14 mouse cellular contexts compared by ENCODE assay signal in the genomic region with DNA sequence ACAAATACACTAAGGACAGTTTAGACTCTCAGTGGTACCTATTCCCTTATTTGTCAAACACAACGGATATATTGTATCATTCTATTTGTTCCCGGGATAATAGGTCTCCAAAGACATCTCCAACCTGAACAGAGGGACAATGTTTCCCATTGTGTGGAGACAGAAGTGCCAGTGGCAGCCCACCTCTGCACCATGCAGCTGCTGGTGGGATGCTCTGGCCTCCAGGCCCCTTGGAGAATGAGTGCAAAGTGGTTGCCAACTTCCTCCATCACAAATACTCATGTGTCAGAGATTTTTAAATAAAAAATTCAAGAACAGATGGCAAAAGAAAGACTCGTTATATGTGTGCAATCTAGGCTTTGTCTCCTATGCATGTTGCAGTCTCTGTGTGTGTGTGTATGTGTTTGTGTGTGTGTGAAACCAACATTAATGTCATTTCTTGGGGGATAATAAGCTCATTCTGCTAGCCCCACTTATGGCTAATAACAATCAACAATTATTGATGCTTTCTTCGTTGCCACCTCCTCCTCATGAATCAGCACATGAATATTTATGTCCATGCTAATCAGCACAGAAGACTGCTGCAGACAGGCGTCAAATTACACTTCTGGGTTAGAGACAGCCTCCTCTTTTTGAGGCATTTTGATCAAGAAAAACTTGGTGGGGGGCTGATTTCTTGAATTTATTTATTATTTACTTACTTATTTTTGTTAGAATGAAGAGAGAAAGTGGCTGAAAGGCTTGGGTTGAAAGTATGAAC. TPM values are rescaled to one million over a fixed set of nuclear protein-coding genes. Genes with fewer than 3 reads are reported as not detected.
DNase-seq lines count a peak whose midpoint lies in the region; ATAC-seq lines count a peak whose summit lies in the region.
"Had no signal": no experiment of that assay in that cellular context is flagged by ENCODE, and none has a peak within 500 bp of the region (broad histone marks: within the 10 kb centered on the region; RNA-seq: fewer than 3 reads in every experiment).

No protein-coding gene starts in this region.

- H3K9me3 ChIP-seq in neural tube, embryonic 13.5 days: no peaks in the 10 kb centered on the region
- H3K9me3 ChIP-seq in neural tube, embryonic 15.5 days (replicated peaks): no peaks in the 10 kb centered on the region
- no peaks in the 10 kb centered on the region for H3K9me3 ChIP-seq in forebrain, embryonic 13.5 days (replicated peaks)
- H3K9me3 ChIP-seq in hindbrain, embryonic 14.5 days (ENCODE audit: control insufficient read depth, low read length): no peaks in the 10 kb centered on the region
- H3K9me3 ChIP-seq: intestine, embryonic 15.5 days; limb, embryonic 15.5 days had no signal

- H3K4me2 ChIP-seq in neural tube, embryonic 13.5 days: no peak overlapping the region
- H3K4me2 ChIP-seq in neural tube, embryonic 15.5 days: no peak overlapping the region
- H3K4me2 ChIP-seq in forebrain, embryonic 13.5 days: no peak overlapping the region
- H3K4me2 ChIP-seq in hindbrain, embryonic 14.5 days (replicated peaks): no peak overlapping the region
- H3K4me2 ChIP-seq: intestine, embryonic 15.5 days; limb, embryonic 15.5 days had no signal

- ATAC-seq in neural tube, embryonic 13.5 days (ENCODE audit: low read depth): no peak
- ATAC-seq in neural tube, embryonic 15.5 days (ENCODE audit: low FRiP score): no peak
- peak; percentile 84 for ATAC-seq in forebrain, embryonic 13.5 days
- no peak; the same call in 1 of the 2 replicates for ATAC-seq in hindbrain, embryonic 14.5 days (ENCODE audit: low FRiP score)
- ATAC-seq: intestine, embryonic 15.5 days had no signal

- H3K4me3 ChIP-seq in neural tube, embryonic 13.5 days: no peak overlapping the region
- H3K4me3 ChIP-seq in neural tube, embryonic 15.5 days (replicated peaks): no peak overlapping the region
- H3K4me3 ChIP-seq in forebrain, embryonic 13.5 days: no peak overlapping the region
- no peak overlapping the region for H3K4me3 ChIP-seq in hindbrain, embryonic 14.5 days (replicated peaks; ENCODE audit: low read length)
- H3K4me3 ChIP-seq: gastrocnemius, adult 2 months; intestine, embryonic 15.5 days; limb, embryonic 15.5 days had no signal

- H3K27me3 ChIP-seq in neural tube, embryonic 13.5 days: no peaks in the 10 kb centered on the region
- H3K27me3 ChIP-seq in neural tube, embryonic 15.5 days (replicated peaks): no peaks in the 10 kb centered on the region
- no peaks in the 10 kb centered on the region for H3K27me3 ChIP-seq in forebrain, embryonic 13.5 days
- H3K27me3 ChIP-seq in hindbrain, embryonic 14.5 days (ENCODE audit: control insufficient read depth, insufficient read depth, low read length): no peaks in the 10 kb centered on the region
- H3K27me3 ChIP-seq: intestine, embryonic 15.5 days; limb, embryonic 15.5 days had no signal

- H3K27ac ChIP-seq in neural tube, embryonic 13.5 days (replicated peaks): peak overlapping the region; percentile 70
- H3K27ac ChIP-seq in neural tube, embryonic 15.5 days (replicated peaks): no peak overlapping the region
- peak overlapping the region; percentile 88 for H3K27ac ChIP-seq in forebrain, embryonic 13.5 days
- H3K27ac ChIP-seq in hindbrain, embryonic 14.5 days: peak overlapping the region; percentile 69
- H3K27ac ChIP-seq: gastrocnemius, adult 2 months; intestine, embryonic 15.5 days; limb, embryonic 15.5 days had no signal

- H3K9ac ChIP-seq in neural tube, embryonic 13.5 days: no peak overlapping the region
- H3K9ac ChIP-seq in neural tube, embryonic 15.5 days (replicated peaks): no peak overlapping the region
- H3K9ac ChIP-seq in forebrain, embryonic 13.5 days: no peak overlapping the region
- no peak overlapping the region for H3K9ac ChIP-seq in hindbrain, embryonic 14.5 days
- H3K9ac ChIP-seq: intestine, embryonic 15.5 days; limb, embryonic 15.5 days had no signal

- H3K36me3 ChIP-seq in neural tube, embryonic 13.5 days: no peaks in the 10 kb centered on the region
- H3K36me3 ChIP-seq in neural tube, embryonic 15.5 days: no peaks in the 10 kb centered on the region
- H3K36me3 ChIP-seq in forebrain, embryonic 13.5 days (ENCODE audit: poor library complexity, severe bottlenecking): no peaks in the 10 kb centered on the region
- no peaks in the 10 kb centered on the region for H3K36me3 ChIP-seq in hindbrain, embryonic 14.5 days (replicated peaks; ENCODE audit: control insufficient read depth, insufficient read depth)
- H3K36me3 ChIP-seq: intestine, embryonic 15.5 days; limb, embryonic 15.5 days had no signal

- DNase-seq in hindbrain, embryonic 14.5 days (ENCODE audit: low spot score): peak; percentile 31
- no peak for DNase-seq in gastrocnemius, adult 18-20 months (ENCODE audit: low spot score)
- DNase-seq in kidney, adult 9 months: no peak
- no peak for DNase-seq in cerebellum, postnatal 36 days
- DNase-seq: adrenal gland, postnatal 25 days; cerebellum, postnatal 10 days; gastrocnemius, adult 2 months; heart, postnatal 10 days; lung, adult 18-20 months had no signal

- 32% methylated on average over 5 of the region's 5 CpGs for WGBS in neural tube, embryonic 13.5 days
- WGBS in neural tube, embryonic 15.5 days: 28% methylated on average over 5 of the region's 5 CpGs
- WGBS in forebrain, embryonic 13.5 days: 22% methylated on average over 5 of the region's 5 CpGs
- WGBS in hindbrain, embryonic 14.5 days: 27% methylated on average over 5 of the region's 5 CpGs

- H3K4me1 ChIP-seq in neural tube, embryonic 13.5 days (replicated peaks): peaks cover 30% of the 10 kb centered on the region
- H3K4me1 ChIP-seq in neural tube, embryonic 15.5 days: peaks cover 5% of the 10 kb centered on the region; the same call in 1 of the 2 replicates
- H3K4me1 ChIP-seq in forebrain, embryonic 13.5 days: peaks cover 58% of the 10 kb centered on the region
- H3K4me1 ChIP-seq in hindbrain, embryonic 14.5 days (replicated peaks; ENCODE audit: control insufficient read depth, insufficient read depth, low read length): peaks cover 18% of the 10 kb centered on the region
- H3K4me1 ChIP-seq: intestine, embryonic 15.5 days had no signal

RNA-seq across cellular contexts. Expression of a gene that starts 48.9 kb away (rescaled TPM):
- polyA plus RNA-seq in neural tube, embryonic 13.5 days (2015; fragmentation: Nextera tagmentation; extraction: Ambion mirVana): 25.6 and 28.6 TPM in 2 replicates
- 19.3 and 21.9 TPM in 2 replicates for polyA plus RNA-seq in neural tube, embryonic 15.5 days (2015; fragmentation: Nextera tagmentation; extraction: Ambion mirVana)
- polyA plus RNA-seq in forebrain, embryonic 13.5 days (2015; fragmentation: Nextera tagmentation; extraction: Ambion mirVana): 30.0 and 30.8 TPM in 2 replicates
- polyA plus RNA-seq in hindbrain, embryonic 14.5 days (2014; fragmentation: Nextera tagmentation; extraction: Ambion mirVana): 19.2 and 21.6 TPM in 2 replicates
- total RNA-seq in gastrocnemius, adult 18-20 months (2021): 1 to 10 TPM; 1.5 to 2.3 TPM
